Mouse (Mus musculus) olfactory bulb, adult 2 months (tissue): ENCODE data around the gene Scaf4.

ENCODE experiments used
- CTCF ChIP-seq: fragments of 200-500 bp; IDR thresholded peaks from 2 replicates; pipeline ENCODE4 v1.5.1; 2012; ENCODE audit warnings: low read depth, mild to moderate bottlenecking, low read length, moderate library complexity; ENCODE audit not compliant: insufficient read depth
- POLR2A ChIP-seq: fragments of 200-500 bp; IDR thresholded peaks from 2 replicates; pipeline ENCODE4 v1.6.1; 2012; ENCODE audit warnings: mild to moderate bottlenecking, low read depth, low read length, moderate library complexity; ENCODE audit not compliant: insufficient read depth

DNA sequence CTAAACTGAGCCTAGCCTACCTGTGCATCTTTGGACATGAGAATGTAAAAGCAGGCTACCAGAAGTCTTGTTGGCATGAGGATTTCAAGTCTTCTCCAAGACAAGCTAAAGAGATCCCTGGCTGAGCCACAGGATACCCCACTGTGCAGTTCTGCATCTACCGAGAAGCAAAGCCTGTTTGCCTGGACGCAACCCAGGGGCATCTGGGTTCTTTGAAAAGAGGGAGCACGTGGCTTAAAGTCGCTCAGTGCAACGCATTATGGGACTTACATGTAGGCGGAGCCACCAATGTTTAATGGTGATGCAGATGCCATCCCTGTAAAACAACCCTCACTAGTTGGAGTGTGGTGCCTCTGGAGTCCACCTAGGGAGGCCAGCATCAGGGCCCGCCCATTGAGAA is 35.0 kb upstream of the Scaf4 start:
- TF ChIP-seq CTCF (no peak), POLR2A (no peak)
